Mouse (Mus musculus): ENCODE measurements around the gene Rapgef2.

Rapgef2 gene

DNA sequence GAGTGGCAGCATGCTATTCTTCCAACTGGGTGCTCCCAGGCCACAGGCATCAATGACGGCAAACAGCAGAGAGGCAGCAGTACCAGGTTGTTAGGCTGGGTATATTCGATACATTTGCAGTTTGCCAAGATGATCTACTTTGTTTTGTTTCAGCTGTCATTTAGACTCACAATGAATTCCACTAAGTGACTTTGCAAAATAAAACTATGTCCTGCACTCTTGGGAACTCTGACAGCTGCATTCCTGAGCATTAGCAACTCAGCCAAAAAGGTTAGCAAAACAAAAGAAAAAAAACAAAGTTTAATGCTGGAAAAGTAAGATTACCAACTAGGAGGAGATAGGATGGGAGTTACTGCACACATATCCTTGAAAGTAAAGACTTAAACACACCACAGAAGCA, 3.3 kb downstream of the Rapgef2 start:
- no peak for DNase-seq (ENCODE audit: low spot score)

DNA sequence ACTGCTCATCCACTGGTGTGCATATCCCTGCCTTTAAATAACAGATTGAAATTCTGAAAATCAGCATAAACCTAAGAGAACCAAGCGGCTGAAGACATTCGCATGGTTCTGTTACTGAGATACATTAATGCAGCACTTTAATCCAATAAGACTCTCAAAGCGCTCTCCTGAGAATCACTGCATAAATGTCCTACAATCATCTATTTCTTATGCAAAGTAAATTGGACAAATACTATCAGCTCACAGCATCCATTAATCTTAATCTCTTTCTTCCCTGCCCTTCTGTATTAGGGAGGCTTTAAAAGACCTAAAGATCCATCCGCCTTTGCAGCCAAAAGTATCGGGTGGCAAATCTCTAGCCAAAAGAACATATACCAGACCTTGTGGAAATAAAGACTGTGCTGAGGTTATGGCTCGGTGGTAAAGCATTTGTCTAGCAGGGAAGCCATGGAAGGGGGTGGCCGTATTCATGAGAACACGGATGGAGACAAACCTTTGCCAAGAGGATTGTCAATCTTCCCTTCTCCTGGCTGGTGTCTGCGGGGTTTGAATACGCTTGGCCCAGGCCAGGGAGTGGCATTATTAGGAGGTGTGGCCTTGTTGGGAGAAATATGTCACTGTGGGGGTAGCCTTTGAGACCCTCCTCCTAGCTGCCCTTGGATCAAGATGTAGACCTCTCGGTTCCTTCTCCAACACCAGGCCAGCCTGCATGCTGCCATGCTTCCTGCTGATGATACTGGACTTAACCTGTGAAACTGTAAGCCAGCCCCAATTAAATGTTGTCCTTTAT, 10.3 kb downstream of the Rapgef2 start:
- DNase-seq (ENCODE audit: low spot score) = no peak

DNA sequence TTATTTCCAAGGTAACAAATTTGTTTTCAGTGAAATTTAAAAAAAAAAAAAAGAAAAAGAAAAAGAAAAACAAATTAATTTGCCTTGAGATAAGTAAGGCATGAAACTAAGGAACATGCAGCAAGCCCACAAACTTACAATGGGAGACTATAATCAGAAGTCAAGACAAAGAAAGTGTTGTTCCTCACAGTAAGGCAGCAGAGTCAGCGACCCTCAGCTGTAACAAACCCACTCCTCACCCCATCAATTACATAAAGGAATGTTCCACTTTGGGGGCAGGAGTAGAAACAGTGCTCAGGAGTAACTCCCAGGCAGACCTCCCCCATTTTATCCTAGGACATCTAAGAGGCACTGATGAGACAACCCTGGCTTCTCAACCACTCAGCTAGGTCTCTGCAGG, 13.0 kb downstream of the Rapgef2 start:
- no peak for DNase-seq (ENCODE audit: low spot score)

DNA sequence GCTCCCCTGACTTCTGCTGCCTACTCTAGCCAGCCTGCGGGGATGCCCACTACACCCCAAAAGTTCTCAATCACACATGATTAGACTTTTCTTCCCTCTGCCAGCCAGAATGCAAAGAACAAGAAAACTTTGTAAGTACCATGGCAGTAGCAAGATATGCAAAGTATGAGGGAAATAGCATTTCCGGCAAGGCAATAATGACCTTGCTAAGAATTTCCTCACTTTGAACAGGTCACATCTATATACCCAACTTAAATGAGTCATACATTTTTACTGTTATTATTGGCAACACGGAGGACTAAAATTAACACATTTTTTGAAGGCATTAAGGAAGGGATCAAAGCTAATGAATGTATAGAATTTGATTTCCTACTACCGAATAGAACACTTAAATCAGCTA, 13.4 kb downstream of the Rapgef2 start:
- DNase-seq (ENCODE audit: low spot score) = no peak

DNA sequence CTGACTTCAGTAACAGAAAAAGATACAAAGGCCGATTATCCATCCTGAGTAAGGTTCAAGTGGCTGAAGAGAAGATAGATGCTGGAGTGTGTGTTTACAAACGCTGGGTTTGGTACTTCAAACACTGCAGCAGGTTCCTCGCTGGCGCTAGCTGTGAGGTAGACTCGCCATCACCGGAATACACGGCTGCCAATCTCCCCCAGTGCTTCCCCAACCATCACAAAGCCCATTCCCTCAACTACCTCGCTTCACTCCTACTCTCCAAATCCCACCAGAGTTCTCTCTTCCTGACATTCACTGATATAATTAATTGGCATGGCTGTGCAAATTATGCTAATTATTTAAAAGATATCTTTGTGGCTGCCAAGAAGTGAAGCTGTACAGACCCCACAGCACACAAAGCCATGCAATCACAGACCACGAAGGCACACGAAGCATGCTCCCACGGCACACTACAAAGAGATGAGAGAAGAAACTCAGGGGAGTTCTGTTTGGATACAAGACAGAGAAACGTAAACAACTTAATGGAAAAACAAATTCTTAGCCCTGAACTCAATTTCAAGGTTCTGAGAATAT, 15.2 kb downstream of the Rapgef2 start:
- DNase-seq (ENCODE audit: low spot score) = no peak

DNA sequence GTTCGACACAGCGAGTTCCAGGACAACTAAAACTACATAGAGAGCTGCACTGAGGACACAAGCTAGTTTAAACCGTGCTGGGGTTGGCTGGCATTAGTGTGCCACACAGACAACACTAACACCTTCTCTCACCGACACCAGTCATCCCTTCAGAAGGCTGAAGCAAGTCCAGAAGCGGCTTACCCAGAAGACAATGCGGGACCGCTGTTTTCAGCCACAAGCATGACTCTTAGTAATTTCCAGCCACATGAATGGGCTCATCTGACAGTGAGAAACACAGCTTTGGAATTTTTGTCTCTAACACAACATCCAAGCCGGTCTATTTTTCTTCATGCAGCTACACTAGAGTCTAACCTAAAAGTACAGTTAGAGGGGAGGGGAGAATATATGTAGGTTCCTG, 16.4 kb downstream of the Rapgef2 start:
- DNase-seq (ENCODE audit: low spot score) = no peak

DNA sequence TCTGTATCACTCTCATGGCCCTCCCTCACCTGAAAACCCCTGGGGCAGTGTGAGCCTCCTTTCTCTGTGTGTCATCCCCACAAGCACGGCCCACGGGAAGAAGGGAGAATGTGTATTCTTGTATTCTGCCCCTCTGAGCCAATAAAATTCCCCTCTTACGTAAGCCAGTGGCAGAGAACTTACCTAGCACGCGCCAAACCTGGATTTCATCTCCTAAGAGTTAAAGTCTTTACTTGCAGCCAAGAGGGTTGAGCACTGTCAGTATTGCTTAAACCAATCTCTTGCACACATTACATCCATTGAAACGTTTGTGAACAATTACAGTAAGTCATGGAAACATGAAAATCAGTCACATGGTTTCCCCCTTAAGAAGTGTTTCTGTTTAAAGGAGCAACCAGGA, 19.3 kb downstream of the Rapgef2 start:
- no peak for DNase-seq (ENCODE audit: low spot score)

DNA sequence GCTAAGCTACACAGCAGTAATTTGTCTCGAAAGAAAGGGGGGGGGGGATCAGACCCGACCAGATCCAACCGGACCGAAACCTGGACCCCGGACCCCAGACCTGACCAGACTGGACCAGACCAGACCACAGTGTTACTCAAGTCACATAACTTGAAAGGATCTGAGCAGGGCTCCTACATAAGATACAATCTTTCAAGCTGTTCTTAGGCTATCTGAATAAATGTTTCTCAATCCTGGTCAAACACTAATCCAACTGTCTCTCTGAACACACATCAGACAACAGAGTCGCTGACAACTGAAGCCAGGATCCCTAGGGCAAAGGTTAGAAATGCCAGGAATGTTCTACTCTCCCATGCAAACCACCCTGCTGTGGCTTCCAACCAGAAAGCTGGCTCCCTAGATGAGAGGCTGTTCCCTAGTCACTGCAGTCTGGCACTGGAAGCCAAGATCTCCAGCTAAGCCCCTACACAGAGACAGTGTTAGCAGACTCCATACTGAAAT, 24.5 kb downstream of the Rapgef2 start:
- no peak for DNase-seq (ENCODE audit: low spot score)

DNA sequence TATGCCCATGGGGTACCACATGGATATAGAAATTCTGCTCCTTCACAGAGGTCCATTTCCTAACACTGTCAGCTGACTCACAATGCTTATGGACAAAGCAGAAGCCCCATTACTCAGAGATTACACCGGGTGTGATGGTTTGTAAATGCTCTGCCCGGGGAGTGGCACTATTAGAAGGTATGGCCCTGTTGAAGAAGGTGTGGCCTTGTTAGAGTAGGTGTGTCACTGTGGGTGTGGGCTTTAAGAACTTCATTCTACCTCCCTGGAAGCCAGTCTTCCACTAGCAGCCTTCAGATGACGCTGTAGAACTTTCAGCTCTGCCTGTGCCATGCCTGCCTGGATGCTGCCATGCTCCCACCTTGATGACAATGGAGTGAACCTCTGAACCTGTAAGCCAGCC, 32.3 kb downstream of the Rapgef2 start:
- no peak for DNase-seq (ENCODE audit: low spot score)

DNA sequence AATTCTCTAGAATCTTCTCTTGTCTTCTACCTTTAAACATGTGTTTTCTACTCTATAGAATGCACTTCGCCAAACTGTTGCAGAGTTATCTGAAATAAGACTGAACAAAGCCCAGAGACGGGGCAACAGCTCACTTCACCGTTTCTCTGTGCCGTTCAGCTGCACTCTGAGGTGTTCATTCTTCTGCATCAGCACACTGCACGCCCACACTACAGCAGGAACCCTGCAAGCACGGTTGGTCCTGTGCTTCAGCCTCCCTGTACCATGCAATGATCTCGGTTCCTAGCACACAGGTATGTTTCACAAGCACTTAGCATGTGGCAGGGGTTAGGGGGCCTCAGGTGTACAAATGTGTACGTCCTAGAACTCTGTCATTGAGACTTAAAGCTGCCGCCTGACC, 32.9 kb downstream of the Rapgef2 start:
- no peak for DNase-seq (ENCODE audit: low spot score)

DNA sequence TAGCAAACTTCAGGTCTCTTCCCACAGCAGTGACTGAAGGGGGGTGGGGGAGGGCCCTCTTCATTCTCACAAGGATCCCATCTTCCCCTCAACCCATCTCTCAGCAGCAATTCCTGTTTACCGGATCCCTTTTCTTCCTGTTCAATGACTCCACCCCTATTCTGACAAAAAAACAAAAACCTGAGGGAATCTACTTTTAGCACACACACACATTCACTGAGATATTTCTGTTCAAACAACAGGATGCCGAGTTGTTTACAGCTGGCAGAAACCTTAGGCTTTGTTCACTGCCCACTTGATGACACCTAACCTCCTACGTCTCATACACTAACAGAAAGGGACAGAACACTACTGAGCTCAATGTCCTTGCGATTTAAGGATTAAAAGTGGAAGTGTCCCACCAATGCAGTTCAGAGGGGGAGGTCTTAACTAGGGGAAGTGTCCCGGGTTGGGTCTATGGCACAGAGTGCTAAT, 33.4 kb downstream of the Rapgef2 start:
- no peak for DNase-seq (ENCODE audit: low spot score)

DNA sequence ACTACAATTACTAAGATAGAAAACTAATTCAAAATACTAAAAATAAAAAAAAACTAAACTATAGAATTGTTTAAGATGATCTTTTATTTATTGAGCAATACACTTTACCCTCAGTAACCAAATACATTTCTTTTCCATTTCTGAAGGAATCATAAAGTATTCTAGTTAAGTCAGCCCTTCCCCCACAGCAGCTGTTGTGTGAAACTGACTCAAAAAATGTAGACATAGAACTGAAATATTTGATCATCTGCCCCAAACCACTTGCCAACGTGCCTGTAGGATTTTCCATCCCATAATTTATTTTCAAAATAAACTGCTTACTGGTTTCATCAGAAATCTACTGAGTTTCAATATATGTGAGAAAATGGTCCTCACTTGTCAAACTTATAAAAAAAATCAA, 36.4 kb downstream of the Rapgef2 start:
- DNase-seq (ENCODE audit: low spot score) = no peak

DNA sequence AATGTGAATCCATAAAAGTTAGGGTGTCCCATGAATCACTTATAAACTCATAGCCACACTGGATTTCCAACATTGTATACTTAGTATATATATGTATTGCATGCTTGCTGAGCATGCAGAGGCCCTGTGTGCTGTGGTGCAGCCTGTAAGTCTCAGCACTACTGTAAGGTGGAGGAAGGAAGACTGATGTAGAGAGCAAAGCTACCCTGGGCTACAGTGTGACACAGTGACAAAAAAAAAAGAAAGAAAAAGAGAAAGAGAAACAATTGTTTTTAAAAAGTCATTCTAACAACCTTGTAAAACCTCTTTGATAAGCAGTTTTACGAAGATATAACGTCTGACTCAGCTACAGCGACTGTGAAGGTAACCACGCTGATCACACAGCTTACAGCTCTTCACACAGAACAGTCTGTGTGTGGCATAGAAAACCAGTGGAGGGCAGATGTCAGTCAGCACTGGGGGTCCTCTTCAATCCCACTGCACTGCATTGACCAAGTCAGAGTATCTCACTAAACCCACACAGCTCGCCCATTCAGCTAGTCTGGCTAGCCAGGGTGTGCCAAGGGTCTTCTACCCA, 37.6 kb downstream of the Rapgef2 start:
- DNase-seq (ENCODE audit: low spot score) = no peak

DNA sequence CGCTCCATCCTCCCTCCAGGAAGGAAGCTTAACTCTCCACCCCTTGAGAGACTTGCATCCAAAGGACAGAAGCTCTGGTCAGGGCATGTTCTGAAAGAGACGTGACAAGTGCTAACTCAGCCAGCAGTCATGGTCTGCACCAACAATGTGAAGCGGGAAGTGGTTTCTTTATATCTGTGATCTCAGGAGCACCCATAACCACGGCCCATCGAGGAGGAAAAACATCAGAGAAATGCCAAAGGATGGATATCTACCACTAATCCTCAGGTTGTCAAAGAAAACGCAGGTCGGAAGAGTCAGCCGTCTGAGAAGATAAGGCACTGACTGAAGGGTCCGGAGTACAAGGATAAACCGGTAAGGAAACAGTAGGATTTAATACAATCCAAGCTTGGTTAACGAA, 38.1 kb downstream of the Rapgef2 start:
- DNase-seq (ENCODE audit: low spot score) = no peak

DNA sequence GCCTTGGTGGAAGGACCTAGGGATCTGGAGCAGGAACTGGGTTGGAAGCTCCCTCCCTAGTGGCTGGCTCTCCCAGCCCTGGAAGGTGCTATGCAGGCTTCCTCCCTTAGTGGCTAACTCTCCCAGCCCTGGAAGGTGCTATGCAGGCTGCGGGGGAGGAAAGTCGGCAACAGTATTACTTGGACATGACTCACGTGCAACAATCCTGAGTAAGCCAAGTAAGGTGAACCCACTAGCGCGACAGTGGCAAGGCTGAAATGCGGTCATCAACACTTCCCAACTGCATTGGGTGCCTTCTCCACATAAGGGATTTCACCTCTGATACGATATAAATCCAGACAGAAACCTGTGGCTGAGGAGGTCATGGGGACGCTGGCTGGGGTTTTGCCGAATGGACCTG, 42.0 kb downstream of the Rapgef2 start:
- DNase-seq (ENCODE audit: low spot score) = no peak

DNA sequence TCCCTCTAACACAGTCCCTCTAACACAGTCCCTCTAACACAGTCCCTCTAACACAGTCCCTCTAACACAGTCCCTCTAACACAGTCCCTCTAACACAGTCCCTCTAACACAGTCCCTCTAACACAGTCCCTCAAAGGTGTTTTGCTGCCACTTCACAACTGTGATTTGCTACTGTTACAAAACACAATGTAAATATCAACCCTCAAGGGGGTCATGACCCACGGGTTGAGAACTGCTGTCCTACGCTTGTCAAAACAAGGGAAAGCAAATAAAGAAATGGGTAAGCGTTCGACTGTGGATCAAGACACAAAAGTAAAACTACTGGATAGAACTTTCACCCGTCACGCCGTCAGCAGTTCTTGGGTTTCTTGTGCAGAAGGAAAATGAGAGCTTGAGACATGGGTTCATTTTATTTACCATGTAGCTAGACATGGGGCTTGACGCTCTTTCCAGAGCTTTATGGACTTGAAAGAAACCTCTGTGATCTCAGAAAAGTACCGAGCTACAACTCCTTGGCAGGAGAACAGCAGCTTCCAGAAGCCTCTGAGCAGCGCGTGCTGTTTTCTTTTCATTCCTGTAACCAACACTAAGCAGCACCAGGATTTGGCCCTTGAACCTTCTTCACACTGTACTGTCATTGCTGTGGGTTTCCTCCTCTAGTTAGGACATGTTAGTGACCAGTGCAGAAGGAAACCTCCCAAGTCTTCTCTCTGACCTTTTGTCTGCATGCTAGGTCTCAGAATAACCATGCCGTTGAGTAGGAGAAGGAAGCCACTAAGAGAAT, 43.2 kb downstream of the Rapgef2 start:
- DNase-seq (ENCODE audit: low spot score) = no peak

DNA sequence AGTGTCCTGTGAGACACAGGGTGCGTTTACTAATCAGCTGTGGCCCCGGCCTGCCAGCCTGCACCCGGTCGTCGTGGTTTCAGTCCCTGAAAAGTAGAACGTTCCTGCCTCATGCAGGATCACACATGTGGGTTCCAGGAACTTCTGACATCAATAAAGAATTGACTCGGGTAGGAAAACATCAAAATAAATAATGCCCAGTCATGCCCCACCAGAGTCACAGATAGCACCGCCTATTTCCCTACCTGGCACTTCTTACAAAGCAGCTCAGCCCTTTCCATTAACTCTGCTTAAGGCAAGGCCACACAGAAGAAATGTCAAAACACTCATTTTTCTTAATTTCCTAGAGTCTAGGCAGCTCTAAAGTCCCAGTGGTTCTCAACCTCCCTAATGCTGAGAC, 44.0 kb downstream of the Rapgef2 start:
- DNase-seq (ENCODE audit: low spot score) = no peak

DNA sequence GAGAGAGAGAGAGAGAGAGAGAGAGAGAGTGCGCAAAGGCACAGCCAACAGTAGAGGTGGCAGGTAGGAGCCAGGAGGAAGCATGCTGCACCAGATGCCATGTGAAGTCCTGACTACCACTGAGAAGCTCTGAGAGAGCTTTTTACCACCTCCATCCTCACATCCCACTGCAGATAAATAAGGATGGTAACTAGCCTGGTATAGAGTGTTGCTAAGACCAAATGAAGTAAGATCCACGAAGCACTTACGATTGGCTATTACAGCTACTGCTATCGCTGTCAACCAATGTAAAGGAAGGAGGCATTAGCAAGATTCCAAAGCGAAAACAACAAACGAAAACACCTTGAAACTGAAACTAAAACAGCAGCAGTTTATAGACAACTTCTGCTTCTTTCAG, 47.3 kb downstream of the Rapgef2 start:
- no peak for DNase-seq (ENCODE audit: low spot score)

DNA sequence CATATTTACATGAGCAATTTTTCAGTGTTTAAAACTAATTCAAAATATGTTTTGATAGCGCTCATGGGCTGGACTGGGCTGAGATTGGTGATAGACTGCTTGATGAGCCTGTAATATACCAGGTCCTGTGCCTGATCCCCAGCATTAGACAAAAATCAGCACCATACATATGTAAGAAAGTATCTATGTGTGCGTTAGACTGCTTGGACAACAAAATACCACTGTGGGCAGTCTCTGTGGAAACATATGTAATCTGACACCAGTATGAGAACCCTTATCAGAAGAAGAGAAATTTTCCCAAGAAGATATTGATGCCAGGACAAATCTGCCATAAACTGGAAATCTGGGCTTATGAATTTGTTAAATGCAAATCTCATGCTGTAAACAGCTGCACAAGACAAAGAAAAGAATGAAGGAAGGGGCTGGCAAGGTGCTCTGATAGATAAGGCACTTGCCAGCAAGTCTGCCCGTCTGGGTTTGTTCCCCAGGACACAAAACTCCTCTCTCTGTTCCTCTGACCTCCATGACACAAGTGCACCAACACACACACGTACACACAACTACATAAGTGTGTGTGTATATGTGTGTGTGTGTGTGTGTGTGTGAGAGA, 47.8 kb downstream of the Rapgef2 start:
- no peak for DNase-seq (ENCODE audit: low spot score)

DNA sequence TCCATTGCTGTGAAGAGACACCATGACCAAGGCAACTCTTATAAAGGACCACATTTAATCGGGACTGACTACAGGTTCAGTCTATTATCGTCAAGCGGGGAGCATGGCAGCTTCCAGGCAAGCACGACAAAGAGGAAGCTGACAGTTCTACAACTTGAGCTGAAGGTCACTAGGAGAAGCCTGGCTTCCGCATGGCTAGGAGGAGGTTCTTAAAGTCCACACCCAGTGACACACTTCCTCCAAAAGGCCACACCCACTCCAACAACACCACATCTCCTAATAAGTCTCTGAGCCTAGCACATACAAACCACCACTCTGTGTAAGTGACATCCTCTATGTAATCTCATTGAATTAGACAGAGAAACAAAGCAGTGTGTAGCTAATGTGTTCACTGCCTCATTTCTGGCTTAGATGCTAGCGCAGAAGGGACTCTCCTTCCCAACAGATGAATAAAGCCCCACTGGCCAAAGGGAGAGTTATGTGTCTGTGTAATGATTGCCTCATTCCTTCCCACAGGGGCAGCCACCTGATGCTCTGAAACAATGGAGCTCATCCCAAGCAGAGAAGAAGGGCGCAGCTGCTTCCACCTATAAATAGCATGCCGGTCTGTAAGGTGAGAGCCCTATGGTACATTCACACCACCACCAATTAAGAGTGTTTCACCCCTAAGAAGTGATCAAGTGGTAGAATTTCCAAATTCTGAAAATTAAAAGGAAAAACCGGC, 48.5 kb downstream of the Rapgef2 start:
- peak; percentile 35 for DNase-seq (ENCODE audit: low spot score)

DNA sequence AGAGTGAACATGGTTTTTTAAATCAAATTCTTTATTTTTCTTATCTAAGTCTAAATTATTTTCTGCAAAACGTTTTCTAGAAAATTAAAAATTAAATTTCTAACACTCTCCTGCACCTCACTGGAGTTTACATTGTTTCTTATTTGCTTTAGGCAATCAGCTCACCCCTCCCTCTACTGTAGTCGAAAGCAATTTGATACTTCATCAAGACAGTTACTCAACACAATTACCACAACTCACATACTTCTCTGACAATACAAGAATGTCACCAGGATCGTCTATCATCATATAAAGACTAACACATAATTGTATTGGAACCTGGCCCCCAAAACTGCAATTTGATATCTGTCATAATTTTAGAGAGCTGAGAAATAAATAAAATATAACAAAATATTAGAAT, 51.8 kb downstream of the Rapgef2 start:
- DNase-seq (ENCODE audit: low spot score) = no peak
